Mouse (Mus musculus): ENCODE data around the gene Ube2d3.

DNA sequence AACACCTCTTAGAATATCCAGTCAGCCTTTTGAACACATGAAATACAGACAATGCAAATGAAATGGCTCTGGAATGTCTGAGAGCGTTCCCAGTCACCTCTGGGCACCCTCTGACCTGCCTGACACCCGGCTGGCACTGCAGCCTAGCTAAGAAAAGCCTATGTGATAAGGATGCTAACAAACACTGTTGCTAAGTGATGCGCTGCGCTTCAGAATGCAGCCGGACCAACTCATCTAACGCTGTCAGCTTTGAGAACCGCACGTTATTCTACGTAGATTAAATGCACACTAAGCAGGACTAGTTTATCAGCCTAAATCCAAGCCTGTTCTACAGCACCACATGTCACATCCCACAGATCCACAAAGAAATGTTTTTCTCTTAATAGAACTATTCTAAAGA is 26.1 kb upstream of the Ube2d3 start:
- TF ChIP-seq CTCF (IDR thresholded peaks at IDR 0.05; ENCODE audit: insufficient read depth, low read length) (no peak), POLR2A (IDR thresholded peaks at IDR 0.05; ENCODE audit: borderline replicate concordance, extremely low read depth, low read depth, low read length) (no peak)

Measured in lung, adult 2 months (tissue).